Mouse (Mus musculus) embryonic facial prominence, embryonic 11.5 days (tissue): Measurements from ENCODE around the gene Cpn2. TPM values are rescaled to one million over a fixed set of nuclear protein-coding genes. Genes with fewer than 3 reads are reported as not detected.

ENCODE experiments used
- ATAC-seq: fragments of 200-750 bp; cut with Nextera tagmentation; replicated peaks from 2 replicates; pipeline ENCODE4 v1.8.0; 2017; ENCODE audit warnings: low read depth; ENCODE audit not compliant: insufficient number of reproducible peaks, low FRiP score, low TSS enrichment
- DNase-seq: peaks from one replicate; pipeline ENCODE4 v3.0.0-alpha.2; 2015; ENCODE audit warnings: low spot score
- H3K27ac ChIP-seq: fragments of 300-500 bp; sonication (generic); replicated peaks from 2 replicates; pipeline ENCODE4 v1.5.1; 2014; ENCODE audit warnings: mild to moderate bottlenecking, low read depth, low read length, control low read depth
- H3K27me3 ChIP-seq: fragments of 300-500 bp; sonication (generic); 2 replicates; pipeline ENCODE4 v1.6.1; 2014; ENCODE audit warnings: mild to moderate bottlenecking, low read length, moderate library complexity, mixed read lengths; ENCODE audit not compliant: control insufficient read depth, insufficient read depth
- H3K36me3 ChIP-seq: fragments of 300-500 bp; sonication (generic); replicated peaks from 2 replicates; pipeline ENCODE4 v1.6.1; 2014; ENCODE audit warnings: low read depth, mild to moderate bottlenecking, low read length, moderate library complexity, mixed read lengths; ENCODE audit not compliant: control insufficient read depth, insufficient read depth
- H3K4me1 ChIP-seq: fragments of 300-500 bp; sonication (generic); 2 replicates; pipeline ENCODE4 v1.6.1; 2014; ENCODE audit warnings: low read length, mixed read lengths; ENCODE audit not compliant: control insufficient read depth, insufficient read depth
- H3K4me2 ChIP-seq: fragments of 300-500 bp; sonication (generic); 2 replicates; pipeline ENCODE4 v1.6.1; 2014; ENCODE audit warnings: low read depth, mild to moderate bottlenecking, control low read depth, low read length, moderate library complexity
- H3K4me3 ChIP-seq: fragments of 300-500 bp; sonication (generic); 2 replicates; pipeline ENCODE4 v1.5.1; 2014; ENCODE audit warnings: low read depth, low read length, control low read depth
- H3K9ac ChIP-seq: fragments of 300-500 bp; sonication (generic); replicated peaks from 2 replicates; pipeline ENCODE4 v1.6.1; 2014; ENCODE audit warnings: mild to moderate bottlenecking, control low read depth, low read length
- H3K9me3 ChIP-seq: fragments of 300-500 bp; sonication (generic); replicated peaks from 2 replicates; pipeline ENCODE4 v1.6.1; 2016; ENCODE audit warnings: mild to moderate bottlenecking, low read length, inconsistent platforms, mixed read lengths; ENCODE audit not compliant: control insufficient read depth
- WGBS: fragments of 180-500 bp; shearing (Covaris S2); extraction: QIAGEN DNeasy Blood & Tissue Kit; methylation state at CpG from one replicate; pipeline ENCODE4 v1.1.7; 2014; 5-methylcytosine and 5-hydroxymethylcytosine counted together
- polyA plus RNA-seq: library from polyadenylated mRNA; unstranded; fragments of >200 nt; fragmentation: Nextera tagmentation; extraction: Ambion mirVana; gene quantifications from 2 replicates; pipeline ENCODE4 v1.2.1, GENCODE M21; 2014

Cpn2 gene
- not detected in 2 replicates for polyA plus RNA-seq

DNA sequence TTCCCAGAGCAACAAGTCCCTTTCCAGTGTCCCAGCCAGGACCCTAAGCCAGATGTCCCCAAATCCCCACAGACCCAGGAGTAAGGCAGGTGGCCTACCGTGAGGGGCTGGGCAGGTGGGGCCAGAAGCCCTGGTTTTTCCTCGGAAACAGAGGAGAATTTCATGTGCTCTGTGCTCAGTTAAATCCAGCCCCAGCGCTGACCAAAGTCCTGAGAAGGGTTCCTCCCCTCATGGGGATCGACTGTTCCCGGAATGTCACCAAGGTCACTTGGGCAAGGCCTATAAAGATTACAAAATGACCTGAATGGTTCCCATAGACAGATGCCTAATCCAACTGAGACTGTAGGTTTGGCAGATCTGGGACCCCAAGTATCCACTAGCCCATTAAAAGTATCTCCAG, at the start of gene Cpn2:
Gene Cpn2, minus strand, starts transcription at position 141 of the 400 bp plus-strand sequence.
- H3K9ac ChIP-seq = no peak within 1 kb of the TSS
- DNase-seq (no peak), ATAC-seq (no peak)
- H3K27me3 ChIP-seq = no peaks in the 10 kb centered on the region
- no peaks in the 10 kb centered on the region; the same call in 1 of the 2 replicates for H3K4me1 ChIP-seq
- no peak within 1 kb of the TSS for H3K4me3 ChIP-seq
- 68% methylated on average over 5 of the region's 5 CpGs for WGBS
- H3K36me3 ChIP-seq = no peaks in the 10 kb centered on the region
- H3K4me2 ChIP-seq = no peak within 1 kb of the TSS
- H3K9me3 ChIP-seq = no peaks in the 10 kb centered on the region
- H3K27ac ChIP-seq = no peak within 1 kb of the TSS

DNA sequence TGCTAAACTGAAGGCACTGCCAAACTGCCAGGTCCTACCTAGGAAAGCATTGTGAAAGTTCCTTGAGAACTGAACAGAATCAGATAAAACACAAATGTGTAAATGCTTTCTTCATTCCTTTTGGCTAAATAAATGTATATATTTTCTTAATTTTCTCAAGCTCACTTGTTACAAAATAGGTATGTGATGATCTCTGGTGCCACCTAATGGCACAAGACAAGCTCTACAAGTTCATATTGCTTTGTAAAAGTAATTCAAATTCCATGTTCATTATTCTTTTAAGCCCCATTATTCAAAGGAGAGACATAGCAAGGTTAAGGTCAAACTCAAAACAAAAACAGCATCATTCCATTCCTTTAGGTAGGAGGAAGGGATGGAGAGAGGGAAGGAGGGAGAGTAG, 46.9 kb upstream of the Cpn2 start:
- Histone ChIP-seq H3K36me3 (no peaks in the 10 kb centered on the region; the same call in 1 of the 2 replicates), H3K4me3 (no peak overlapping the region), H3K4me2 (no peak overlapping the region), H3K27ac (no peak overlapping the region), H3K4me1 (no peaks in the 10 kb centered on the region; the same call in 1 of the 2 replicates), H3K9ac (no peak overlapping the region), H3K9me3 (no peaks in the 10 kb centered on the region), H3K27me3 (peaks cover 14% of the 10 kb centered on the region)
- DNase-seq = peak; percentile 65
- ATAC-seq = no peak

DNA sequence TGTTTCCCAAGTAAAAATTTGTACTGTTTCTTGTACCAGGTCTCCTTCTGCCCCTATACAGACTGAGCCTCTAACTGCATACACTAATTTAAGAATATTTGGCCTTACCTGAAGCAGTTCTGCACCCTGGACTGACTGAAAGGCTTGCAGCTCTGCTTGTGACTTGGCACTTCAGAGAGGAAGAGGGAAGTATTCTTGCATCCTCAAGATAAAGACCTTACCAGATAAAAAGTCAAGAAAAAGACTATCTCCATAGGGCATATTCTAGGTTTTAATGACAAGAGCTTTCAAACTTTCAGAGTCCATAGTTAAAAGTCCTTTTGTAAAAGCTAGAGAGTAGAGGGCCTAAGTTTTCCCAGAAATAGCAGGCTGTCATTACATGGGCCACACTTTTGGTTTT, 43.3 kb upstream of the Cpn2 start, which contains the start of gene Gp5:
Gene Gp5, minus strand, starts transcription at position 133 of the 400 bp plus-strand sequence.
- ATAC-seq (no peak), DNase-seq (no peak)
- Histone ChIP-seq H3K36me3 (no peaks in the 10 kb centered on the region; the same call in 1 of the 2 replicates), H3K4me1 (peaks cover 6% of the 10 kb centered on the region), H3K4me2 (peak within 1 kb of the TSS; percentile 99), H3K9ac (no peak within 1 kb of the TSS), H3K4me3 (peak within 1 kb of the TSS; percentile 6; the same call in 1 of the 2 replicates), H3K27me3 (peaks cover 33% of the 10 kb centered on the region), H3K27ac (no peak within 1 kb of the TSS), H3K9me3 (no peaks in the 10 kb centered on the region)

DNA sequence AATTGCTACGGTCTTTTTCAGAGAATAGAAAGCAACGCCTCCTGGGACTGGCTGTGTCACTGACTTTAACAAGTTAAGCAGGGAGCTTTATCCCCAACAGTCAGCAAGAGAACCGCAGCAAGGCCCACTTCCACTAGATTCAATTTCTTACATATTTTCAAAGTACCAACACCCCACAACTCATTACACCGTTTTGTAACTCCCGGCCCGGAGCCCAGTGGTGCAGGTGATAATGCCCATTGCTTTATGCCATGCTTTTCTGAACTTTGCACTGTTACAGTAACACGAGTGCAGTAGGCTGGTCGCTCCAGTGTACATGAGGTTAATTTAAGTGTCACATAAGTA, 42.8 kb upstream of the Cpn2 start:
- H3K9ac ChIP-seq = no peak overlapping the region
- DNase-seq (no peak), ATAC-seq (no peak)
- H3K27ac ChIP-seq = no peak overlapping the region
- no peak overlapping the region for H3K4me2 ChIP-seq
- WGBS = 46% methylated on average over 8 of the region's 8 CpGs
- H3K4me1 ChIP-seq = peaks cover 6% of the 10 kb centered on the region
- peaks cover 33% of the 10 kb centered on the region for H3K27me3 ChIP-seq
- no peaks in the 10 kb centered on the region for H3K9me3 ChIP-seq
- 0 out of 2 replicates have a peak overlapping the region, but pooled peaks have one; percentile 6 for H3K4me3 ChIP-seq
- no peaks in the 10 kb centered on the region for H3K36me3 ChIP-seq

DNA sequence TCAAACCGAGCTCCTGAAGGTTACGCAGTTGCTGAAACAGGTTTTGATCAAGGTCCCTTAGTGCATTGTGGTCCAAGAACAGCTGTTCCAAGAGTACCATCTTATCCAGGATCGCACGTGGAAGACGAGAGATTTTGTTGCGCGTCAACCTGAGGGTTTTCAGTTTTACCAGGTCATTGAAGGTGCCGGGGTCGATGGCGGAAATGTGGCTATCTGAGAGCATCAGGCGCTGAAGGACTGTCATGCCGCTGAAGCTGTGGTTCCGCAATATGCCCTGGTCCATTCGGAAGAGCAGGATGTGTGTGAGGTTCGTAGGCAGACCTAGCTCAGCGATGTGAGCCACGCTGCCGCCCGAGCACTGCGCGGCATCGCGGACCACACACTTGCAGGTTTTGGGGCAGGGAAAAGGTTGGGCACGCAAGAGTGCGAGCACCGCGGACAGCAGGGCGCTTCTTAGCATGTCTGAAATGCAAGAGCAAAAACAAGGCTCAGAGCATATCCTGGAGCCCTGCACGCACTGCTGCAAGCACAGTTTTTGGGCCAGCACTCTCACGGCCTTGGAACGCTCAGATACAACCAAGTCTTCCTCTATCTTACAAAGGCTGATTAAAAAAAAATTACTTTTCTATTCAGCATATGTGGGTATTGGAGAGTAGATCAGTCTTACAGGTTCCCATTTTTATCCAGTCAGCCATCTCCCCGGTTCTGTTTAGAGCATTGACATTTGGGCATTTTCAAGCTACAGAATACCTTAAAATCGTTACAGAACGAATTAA, 42.3 kb upstream of the Cpn2 start:
- WGBS = 6% methylated on average over 34 of the region's 34 CpGs
- DNase-seq (peak; percentile 42), ATAC-seq (no peak)
- no peaks in the 10 kb centered on the region for H3K9me3 ChIP-seq
- peak overlapping the region; percentile 99 for H3K4me2 ChIP-seq
- no peak overlapping the region for H3K9ac ChIP-seq
- no peaks in the 10 kb centered on the region for H3K36me3 ChIP-seq
- H3K27me3 ChIP-seq = peaks cover 33% of the 10 kb centered on the region
- no peak overlapping the region for H3K27ac ChIP-seq
- peaks cover 6% of the 10 kb centered on the region for H3K4me1 ChIP-seq
- H3K4me3 ChIP-seq = peak overlapping the region; percentile 57

DNA sequence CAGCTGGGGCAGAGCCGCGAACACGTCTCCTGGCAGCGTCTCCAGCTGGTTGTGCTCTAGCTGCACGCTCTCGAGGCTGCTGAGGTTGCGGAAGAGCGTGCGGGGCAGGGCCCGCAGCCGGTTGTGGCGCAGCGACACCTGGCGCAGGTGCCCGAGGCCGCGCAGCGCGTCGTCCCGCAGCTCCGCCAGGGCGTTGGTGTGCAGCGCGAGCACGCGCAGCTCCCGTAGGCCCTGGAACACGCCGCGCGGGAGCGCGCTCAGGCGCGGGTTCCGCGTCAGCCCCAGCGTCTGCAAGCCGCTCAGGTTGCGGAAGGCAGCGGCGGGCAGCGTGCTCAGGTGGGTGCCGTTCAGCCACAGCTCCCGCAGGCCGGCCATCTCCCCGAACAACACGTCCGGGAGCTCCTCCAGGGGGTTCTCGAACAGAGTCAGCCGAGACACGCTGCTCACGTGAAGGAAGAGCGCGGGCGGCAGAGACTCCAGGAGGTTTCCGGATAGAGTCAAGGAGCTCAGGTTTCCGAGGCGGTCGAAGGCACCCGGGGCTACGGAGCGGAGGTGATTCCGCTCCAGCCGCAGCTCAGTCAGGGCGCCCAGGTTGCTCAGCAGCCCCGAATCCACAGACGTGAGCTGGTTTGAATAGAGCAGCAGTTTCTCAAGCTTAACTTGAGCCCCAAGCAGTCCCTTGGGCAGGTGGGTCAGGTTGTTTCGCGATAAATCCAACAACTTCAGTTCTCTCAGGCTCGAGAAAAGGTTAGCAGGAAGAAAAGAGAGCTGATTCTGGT, 41.5 kb upstream of the Cpn2 start:
- H3K9me3 ChIP-seq = no peaks in the 10 kb centered on the region
- WGBS = under 1% methylated on average over 70 of the region's 72 CpGs
- DNase-seq (peak; percentile 65), ATAC-seq (peak; percentile 71; the same call in 1 of the 2 replicates)
- peak overlapping the region; percentile 57 for H3K4me3 ChIP-seq
- no peaks in the 10 kb centered on the region for H3K36me3 ChIP-seq
- H3K9ac ChIP-seq = peak overlapping the region; percentile 59
- H3K27ac ChIP-seq = no peak overlapping the region
- H3K4me1 ChIP-seq = peaks cover 6% of the 10 kb centered on the region
- H3K27me3 ChIP-seq = peaks cover 33% of the 10 kb centered on the region
- H3K4me2 ChIP-seq = peak overlapping the region; percentile 99

DNA sequence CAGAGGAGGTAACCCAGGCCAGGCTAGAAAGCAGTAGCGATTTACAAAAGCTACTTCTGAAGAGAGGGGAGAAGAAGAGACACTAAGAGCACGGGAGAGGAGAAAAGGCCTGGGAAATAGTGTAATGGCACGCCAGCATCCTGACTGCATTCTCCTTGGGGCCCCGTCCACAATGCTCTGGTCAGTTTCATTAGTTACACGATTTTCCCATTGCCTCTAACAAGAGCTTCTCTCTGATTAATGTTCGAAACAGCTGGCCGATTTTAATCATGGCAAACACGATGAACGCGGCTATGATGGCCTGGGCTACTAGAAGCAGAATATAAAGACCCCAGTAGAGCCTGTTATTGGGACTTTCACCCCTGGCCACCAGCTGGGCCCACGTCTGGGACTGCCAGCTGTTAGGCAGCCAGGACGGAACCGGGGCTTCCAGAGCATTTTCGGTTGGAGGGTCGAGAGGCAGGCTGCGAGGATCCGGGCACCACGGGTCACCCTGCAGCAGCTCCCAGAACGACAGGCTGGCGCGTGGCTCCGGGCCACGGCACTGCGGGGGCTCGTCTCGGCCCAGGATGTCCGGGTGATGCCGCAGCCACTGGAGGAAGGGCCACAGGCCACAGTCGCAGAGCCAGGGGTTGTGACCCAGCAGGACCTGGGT, 40.8 kb upstream of the Cpn2 start:
- 14% methylated on average over 29 of the region's 29 CpGs for WGBS
- Histone ChIP-seq H3K4me2 (peak overlapping the region; percentile 99), H3K27me3 (peaks cover 33% of the 10 kb centered on the region), H3K36me3 (no peaks in the 10 kb centered on the region), H3K27ac (no peak overlapping the region), H3K9me3 (no peaks in the 10 kb centered on the region), H3K4me1 (peaks cover 6% of the 10 kb centered on the region), H3K4me3 (peak overlapping the region; percentile 57), H3K9ac (peak overlapping the region; percentile 59)
- ATAC-seq (no peak), DNase-seq (peak; percentile 19)
